Mouse (Mus musculus) liver, postnatal 0 days (tissue): ENCODE data around the gene Pglyrp4. TPM values are rescaled to one million over a fixed set of nuclear protein-coding genes. Genes with fewer than 3 reads are reported as not detected.
A peak's percentile ranks its signal among the peaks of the same experiment; 100 is the strongest.
"Not testable (repeated sequence)": the region's sequence is repeated elsewhere in the genome, so short reads cannot be mapped to it uniquely, and the experiment has no call there.

ENCODE experiments used
- ATAC-seq: fragments of 200-750 bp; cut with Nextera tagmentation; 2 replicates; pipeline ENCODE4 v1.8.0; 2017; ENCODE audit warnings: mild to moderate bottlenecking, moderate library complexity
- DNase-seq: peaks from one replicate; pipeline ENCODE4 v3.0.0-alpha.2; 2016
- H3K27ac ChIP-seq: fragments of 300-500 bp; sonication (generic); 2 replicates; pipeline ENCODE4 v1.5.1; 2014; ENCODE audit warnings: antibody characterized with exemption, moderate library complexity, mild to moderate bottlenecking, low read depth
- H3K27me3 ChIP-seq: fragments of 300-500 bp; sonication (generic); 2 replicates; pipeline ENCODE4 v1.6.1; 2014; ENCODE audit warnings: low read length, control low read depth, mixed read lengths; ENCODE audit not compliant: insufficient read depth
- H3K36me3 ChIP-seq: fragments of 300-500 bp; sonication (generic); replicated peaks from 2 replicates; pipeline ENCODE4 v1.6.1; 2014; ENCODE audit warnings: mild to moderate bottlenecking, control low read depth, low read length, moderate library complexity, mixed read lengths; ENCODE audit not compliant: insufficient read depth
- H3K4me1 ChIP-seq: fragments of 300-500 bp; sonication (generic); 2 replicates; pipeline ENCODE4 v1.6.1; 2014; ENCODE audit warnings: antibody characterized with exemption, mild to moderate bottlenecking, control low read depth; ENCODE audit not compliant: insufficient read depth
- H3K4me2 ChIP-seq: fragments of 300-500 bp; sonication (generic); 2 replicates; pipeline ENCODE4 v1.6.1; 2014; ENCODE audit warnings: low read depth, mild to moderate bottlenecking, low read length, moderate library complexity, mixed read lengths
- H3K4me3 ChIP-seq: fragments of 300-500 bp; sonication (generic); 2 replicates; pipeline ENCODE4 v1.5.1; 2014; ENCODE audit warnings: low read depth, low read length
- H3K9ac ChIP-seq: fragments of 300-500 bp; sonication (generic); replicated peaks from 2 replicates; pipeline ENCODE4 v1.6.1; 2014; ENCODE audit warnings: mild to moderate bottlenecking, moderate library complexity
- H3K9me3 ChIP-seq: fragments of 300-500 bp; sonication (generic); 2 replicates; pipeline ENCODE4 v1.6.1; 2016; ENCODE audit warnings: mild to moderate bottlenecking, control low read depth, low read length, mixed read lengths
- CTCF ChIP-seq: sonication (generic); IDR thresholded peaks from 2 replicates; pipeline ENCODE4 v1.5.1; 2016; ENCODE audit warnings: antibody characterized with exemption, low read depth
- EP300 ChIP-seq: IDR thresholded peaks from 2 replicates; pipeline ENCODE4 v1.6.1; 2016; ENCODE audit warnings: antibody characterized with exemption, low read depth, mild to moderate bottlenecking
- WGBS: fragments of 180-500 bp; shearing (Covaris S2); extraction: QIAGEN DNeasy Blood & Tissue Kit; methylation state at CpG from one replicate; pipeline ENCODE4 v1.1.7; 2014; ENCODE audit not compliant: insufficient replicate concordance; 5-methylcytosine and 5-hydroxymethylcytosine counted together
- polyA plus RNA-seq: library from polyadenylated mRNA; unstranded; fragments of >200 nt; fragmentation: Nextera tagmentation; extraction: Ambion mirVana; gene quantifications from 2 replicates; pipeline ENCODE4 v1.2.1, GENCODE M21; 2015

Gene Pglyrp4
- polyA plus RNA-seq, 1 experiment from 2014 or later = not detected

- Histone ChIP-seq H3K9ac (no peak overlapping the region), H3K4me2 (no peak overlapping the region), H3K27ac (no peak overlapping the region), H3K36me3 (no peaks in the 10 kb centered on the region), H3K27me3 (no peaks in the 10 kb centered on the region), H3K4me3 (no peak overlapping the region), H3K9me3 (no peaks in the 10 kb centered on the region), H3K4me1 (no peaks in the 10 kb centered on the region)
- ATAC-seq (no peak), DNase-seq (no peak)
- WGBS = 16% methylated on average over 4 of the region's 4 CpGs
- peak; percentile 73 for TF ChIP-seq CTCF
- no peak for TF ChIP-seq EP300
Observed at GRCm38 (mm10) chr3:90708523-90709202, 18.0 kb upstream of the Pglyrp4 start.

- Histone ChIP-seq H3K4me1 (no peaks in the 10 kb centered on the region), H3K27me3 (no peaks in the 10 kb centered on the region), H3K4me3 (no peak overlapping the region), H3K36me3 (no peaks in the 10 kb centered on the region), H3K27ac (no peak overlapping the region), H3K4me2 (no peak overlapping the region), H3K9me3 (no peaks in the 10 kb centered on the region), H3K9ac (no peak overlapping the region)
- TF ChIP-seq EP300 (no peak), CTCF (peak; percentile 98)
- DNase-seq (peak; percentile 90), ATAC-seq (peak; percentile 49)
- WGBS = 42% methylated on average over 12 of the region's 12 CpGs
Observed at GRCm38 (mm10) chr3:90709591-90710460, 16.9 kb upstream of the Pglyrp4 start.

- Histone ChIP-seq H3K4me1 (no peaks in the 10 kb centered on the region), H3K9ac (no peak overlapping the region), H3K27ac (no peak overlapping the region), H3K9me3 (no peaks in the 10 kb centered on the region), H3K4me3 (no peak overlapping the region), H3K36me3 (no peaks in the 10 kb centered on the region), H3K4me2 (no peak overlapping the region), H3K27me3 (no peaks in the 10 kb centered on the region)
- ATAC-seq (no peak), DNase-seq (no peak)
- no peak for TF ChIP-seq CTCF
- TF ChIP-seq EP300 = no peak
- WGBS = 82% methylated on average over 1 of the region's 1 CpGs
Observed at GRCm38 (mm10) chr3:90749658-90750057, 23.0 kb downstream of the Pglyrp4 start.

- not testable (repeated sequence) for ATAC-seq, H3K27me3 ChIP-seq, H3K4me2 ChIP-seq, H3K4me3 ChIP-seq, H3K4me1 ChIP-seq, H3K27ac ChIP-seq, DNase-seq, H3K9ac ChIP-seq, H3K36me3 ChIP-seq, H3K9me3 ChIP-seq
- 70% methylated on average over 1 of the region's 1 CpGs for WGBS
Observed at GRCm38 (mm10) chr3:90777776-90778175, 51.1 kb downstream of the Pglyrp4 start, which contains the start of gene Gm5849. TSS of gene Gm5849 (minus strand) at chr3:90777876.

Other genes with a start within 250 kb of the Pglyrp4 start
- 23.6 and 24.2 TPM in 2 replicates for gene Snapin, start 235.9 kb upstream of the Pglyrp4 start, polyA plus RNA-seq
- 39.9 and 42.9 TPM in 2 replicates for gene Chtop, start 217.4 kb upstream of the Pglyrp4 start, polyA plus RNA-seq
- gene S100a1, start 212.5 kb upstream of the Pglyrp4 start, polyA plus RNA-seq = 116 and 118 TPM in 2 replicates
- 35.5 and 36.1 TPM in 2 replicates for gene S100a13, start 212.5 kb upstream of the Pglyrp4 start, polyA plus RNA-seq
- gene S100a14, start 200.1 kb upstream of the Pglyrp4 start, polyA plus RNA-seq = 0.09 TPM in 1 of 2 replicates, not detected in the other
- 41.3 and 43.5 TPM in 2 replicates for gene S100a16, start 189.7 kb upstream of the Pglyrp4 start, polyA plus RNA-seq
- gene S100a3, start 166.3 kb upstream of the Pglyrp4 start, polyA plus RNA-seq = not detected in 2 replicates
- gene S100a2, start 136.7 kb upstream of the Pglyrp4 start, polyA plus RNA-seq = not detected in 2 replicates
- gene Gm42674, start 125.0 kb upstream of the Pglyrp4 start, polyA plus RNA-seq = not detected in 2 replicates
- 4.0 and 4.6 TPM in 2 replicates for gene S100a4, start 123.1 kb upstream of the Pglyrp4 start, polyA plus RNA-seq
- gene S100a5, start 118.4 kb upstream of the Pglyrp4 start, polyA plus RNA-seq = not detected in 2 replicates
- gene S100a6, start 114.0 kb upstream of the Pglyrp4 start, polyA plus RNA-seq = 49.1 and 55.6 TPM in 2 replicates
- not detected in 2 replicates for gene S100a7a, start 72.9 kb upstream of the Pglyrp4 start, polyA plus RNA-seq
- 3,883 and 4,059 TPM in 2 replicates for gene S100a8, start 57.9 kb upstream of the Pglyrp4 start, polyA plus RNA-seq
- gene S100a9, start 31.2 kb upstream of the Pglyrp4 start, polyA plus RNA-seq = 2,494 and 2,662 TPM in 2 replicates
- not detected in 2 replicates for gene Gm5849, start 51.0 kb downstream of the Pglyrp4 start, polyA plus RNA-seq